Mouse (Mus musculus): ENCODE results near the gene Gm20894.
"Not testable (repeated sequence)": the region's sequence is repeated elsewhere in the genome, so short reads cannot be mapped to it uniquely, and the experiment has no call there.

Gene Gm20894

DNA sequence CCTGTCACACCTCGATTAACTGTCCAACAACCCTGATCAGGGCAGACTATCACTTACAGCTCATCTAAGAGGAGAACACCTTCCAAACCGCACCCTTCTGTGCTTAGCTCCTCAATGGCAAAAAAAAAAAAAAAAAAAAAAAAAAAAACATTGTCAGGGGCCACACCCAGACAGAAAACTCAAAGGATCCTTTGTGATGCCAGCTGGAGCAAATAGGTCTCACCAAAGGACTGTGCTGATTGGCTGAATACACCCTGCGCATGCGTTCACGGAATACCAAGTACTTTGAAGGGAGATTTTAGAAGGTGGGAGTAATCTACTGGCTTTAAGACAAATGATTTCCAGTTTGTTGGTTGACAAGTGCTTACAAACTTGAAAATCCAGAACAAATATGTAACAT is at the start of gene Gm20894:
Gene Gm20894 (minus strand): TSS at position 101 of the 400 bp plus-strand sequence.
- not testable (repeated sequence) for DNase-seq (ENCODE audit: low spot score in 2 of 2)

All from urinary bladder, postnatal 4 days (tissue).